Mouse (Mus musculus) lung, embryonic 15.5 days (tissue): ENCODE results near the gene Tmem39a. TPM values are rescaled to one million over a fixed set of nuclear protein-coding genes. Genes with fewer than 3 reads are reported as not detected.

Experiments used
- ATAC-seq: fragments of 200-750 bp; cut with Nextera tagmentation; 2 replicates; pipeline ENCODE4 v1.8.0; 2017; ENCODE audit warnings: moderate number of reproducible peaks, borderline replicate concordance; ENCODE audit not compliant: low FRiP score, low TSS enrichment; ENCODE audit errors: extremely low read depth
- H3K27ac ChIP-seq: fragments of 300-500 bp; sonication (generic); 2 replicates; pipeline ENCODE4 v1.5.1; 2015; ENCODE audit warnings: moderate library complexity, mild to moderate bottlenecking, inconsistent platforms
- H3K27me3 ChIP-seq: fragments of 300-500 bp; sonication (generic); 2 replicates; pipeline ENCODE4 v1.6.1; 2015; ENCODE audit warnings: inconsistent platforms
- H3K36me3 ChIP-seq: fragments of 300-500 bp; sonication (generic); 2 replicates; pipeline ENCODE4 v1.6.1; 2015; ENCODE audit warnings: inconsistent platforms
- H3K4me1 ChIP-seq: fragments of 300-500 bp; sonication (generic); 2 replicates; pipeline ENCODE4 v1.6.1; 2015; ENCODE audit warnings: inconsistent platforms
- H3K4me2 ChIP-seq: fragments of 300-500 bp; sonication (generic); 2 replicates; pipeline ENCODE4 v1.6.1; 2015; ENCODE audit warnings: inconsistent platforms, mild to moderate bottlenecking, moderate library complexity
- H3K4me3 ChIP-seq: fragments of 300-500 bp; sonication (generic); 2 replicates; pipeline ENCODE4 v1.5.1; 2015; ENCODE audit warnings: mild to moderate bottlenecking, inconsistent platforms
- H3K9ac ChIP-seq: fragments of 300-500 bp; sonication (generic); 2 replicates; pipeline ENCODE4 v1.6.1; 2015; ENCODE audit warnings: inconsistent platforms
- H3K9me3 ChIP-seq: fragments of 300-500 bp; sonication (generic); 2 replicates; pipeline ENCODE4 v1.6.1; 2016; ENCODE audit warnings: inconsistent platforms
- WGBS: fragments of 180-500 bp; shearing (Covaris S2); methylation state at CpG from one replicate; pipeline ENCODE4 v1.1.7; 2015; 5-methylcytosine and 5-hydroxymethylcytosine counted together
- polyA plus RNA-seq: library from polyadenylated mRNA; unstranded; fragments of >200 nt; fragmentation: Nextera tagmentation; extraction: Ambion mirVana; gene quantifications from 2 replicates; pipeline ENCODE4 v1.2.1, GENCODE M21; 2015

Tmem39a gene
- polyA plus RNA-seq, 1 experiment from 2014 or later: 119 TPM

DNA sequence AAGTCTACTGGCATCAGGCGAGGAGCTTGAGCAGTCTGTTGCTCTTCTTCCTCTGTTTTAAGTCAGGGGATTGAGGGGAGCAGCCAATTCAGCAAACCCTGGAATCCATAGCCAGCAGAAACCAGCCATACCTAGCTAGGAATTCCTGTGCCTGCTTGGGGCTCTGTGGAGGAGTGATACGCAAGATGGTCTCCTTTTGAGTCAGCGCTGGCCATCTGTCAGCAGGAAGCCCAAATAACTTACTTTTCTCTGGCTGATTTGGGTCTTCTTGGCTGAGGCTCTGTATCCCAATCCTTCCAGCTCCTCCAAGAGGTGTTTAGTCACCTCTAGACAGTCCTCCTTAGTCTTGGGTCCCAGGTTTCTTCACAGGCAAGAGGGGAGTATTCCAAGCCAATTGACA lies 2.5 kb upstream of the Tmem39a start:
- peaks cover 32% of the 10 kb centered on the region for H3K27me3 ChIP-seq
- no peak overlapping the region for H3K4me3 ChIP-seq
- H3K4me2 ChIP-seq: no peak overlapping the region
- 79% methylated on average over 3 of the region's 3 CpGs for WGBS
- H3K9me3 ChIP-seq: no peaks in the 10 kb centered on the region
- no peaks in the 10 kb centered on the region for H3K36me3 ChIP-seq
- no peak overlapping the region for H3K27ac ChIP-seq
- H3K4me1 ChIP-seq: no peaks in the 10 kb centered on the region
- no peak for ATAC-seq
- no peak overlapping the region for H3K9ac ChIP-seq

DNA sequence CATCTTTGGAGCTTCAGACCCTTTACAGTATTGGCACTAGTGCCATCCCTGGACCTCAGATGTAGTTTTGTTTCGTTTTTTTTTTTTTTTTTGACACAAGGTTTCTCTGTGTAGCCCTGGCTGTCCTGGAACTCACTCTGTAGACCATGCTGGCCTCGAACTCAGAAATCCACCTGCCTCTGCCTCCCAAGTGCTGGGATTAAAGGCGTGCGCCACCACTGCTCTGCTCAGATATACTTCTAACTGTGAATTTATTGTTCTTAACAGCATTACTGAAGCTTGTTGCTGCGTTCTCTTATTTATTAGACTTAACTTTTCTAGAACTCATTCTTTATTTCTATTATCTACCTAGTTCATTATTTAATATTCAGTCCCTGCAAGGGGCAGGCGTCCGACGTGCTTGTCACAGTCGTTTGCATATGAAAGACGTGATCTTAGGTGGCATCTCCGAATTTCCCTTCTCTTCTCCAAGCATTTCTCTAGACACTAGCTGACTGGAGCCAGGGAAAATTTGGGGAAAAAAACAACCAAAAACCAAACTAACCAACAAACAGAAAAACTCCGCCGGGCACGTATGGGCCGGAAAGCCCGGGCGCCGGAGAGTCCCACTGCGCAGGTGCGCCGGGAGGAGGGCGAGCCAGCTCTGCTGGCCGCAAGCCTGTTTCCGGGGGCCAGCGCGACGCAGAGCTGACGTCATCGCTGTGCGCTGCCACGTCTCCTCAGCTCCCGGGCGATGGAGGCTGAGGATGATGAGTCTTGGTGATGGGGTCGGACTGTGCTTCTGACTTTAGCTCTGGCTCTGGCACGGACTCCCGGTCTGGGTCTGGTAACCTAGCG lies 3.9 kb downstream of the Tmem39a start:
- Histone ChIP-seq H3K9me3 (no peaks in the 10 kb centered on the region), H3K27ac (peak overlapping the region; percentile 70), H3K4me2 (peak overlapping the region; percentile 66), H3K4me1 (peaks cover 14% of the 10 kb centered on the region), H3K36me3 (peaks cover 21% of the 10 kb centered on the region), H3K9ac (peak overlapping the region; percentile 92), H3K27me3 (peaks cover 11% of the 10 kb centered on the region), H3K4me3 (peak overlapping the region; percentile 88)
- 6% methylated on average over 37 of the region's 37 CpGs for whole genome bisulfite sequencing
- peak; percentile 96 for ATAC-seq

DNA sequence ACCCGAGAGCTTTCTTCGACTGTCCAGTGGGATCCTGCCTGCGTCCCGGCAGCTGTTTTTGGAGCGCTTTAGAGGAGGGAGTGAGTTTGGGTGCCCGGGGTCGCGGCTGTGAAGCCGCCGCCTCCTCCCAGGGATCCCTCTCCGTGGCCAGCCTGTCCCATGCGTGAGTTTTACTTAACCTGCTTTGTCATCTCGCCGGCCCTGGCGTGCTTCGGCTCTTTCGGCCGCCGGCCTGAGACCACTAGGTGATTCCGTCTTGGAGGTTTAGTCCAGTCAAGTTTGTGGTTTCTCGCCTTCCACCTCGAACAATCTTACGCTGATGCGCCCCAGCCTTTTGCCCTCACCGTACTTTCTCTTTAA lies 4.5 kb downstream of the Tmem39a start:
- H3K4me3 ChIP-seq: peak overlapping the region; percentile 88
- peak overlapping the region; percentile 92 for H3K9ac ChIP-seq
- H3K4me2 ChIP-seq: peak overlapping the region; percentile 66
- H3K27me3 ChIP-seq: peaks cover 11% of the 10 kb centered on the region
- WGBS: 0% methylated on average over 25 of the region's 25 CpGs
- H3K36me3 ChIP-seq: peaks cover 26% of the 10 kb centered on the region
- H3K9me3 ChIP-seq: no peaks in the 10 kb centered on the region
- peaks cover 14% of the 10 kb centered on the region for H3K4me1 ChIP-seq
- H3K27ac ChIP-seq: peak overlapping the region; percentile 70
- 0 out of 2 replicates have a peak, but pooled peaks have one; percentile 36 for ATAC-seq

DNA sequence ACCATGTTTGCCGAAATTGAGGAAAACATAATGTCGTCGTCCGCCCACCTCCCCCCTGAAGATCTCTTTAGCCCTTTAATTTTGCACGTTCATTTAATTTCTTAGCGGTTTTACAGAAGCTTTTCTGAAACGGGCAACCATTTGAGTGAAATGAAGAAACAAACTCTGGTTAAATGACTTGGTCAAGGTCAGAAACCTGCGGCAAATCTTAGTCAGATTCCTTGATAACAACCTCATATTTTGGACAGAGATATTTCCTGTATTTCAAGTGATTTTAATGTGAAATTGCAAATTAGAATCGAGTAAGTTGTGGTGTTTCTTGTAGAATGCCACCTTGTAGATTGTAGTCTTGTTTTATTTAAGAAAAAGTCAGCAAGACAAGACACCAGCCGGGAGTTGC lies 5.0 kb downstream of the Tmem39a start:
- 27% methylated on average over 10 of the region's 10 CpGs for WGBS

DNA sequence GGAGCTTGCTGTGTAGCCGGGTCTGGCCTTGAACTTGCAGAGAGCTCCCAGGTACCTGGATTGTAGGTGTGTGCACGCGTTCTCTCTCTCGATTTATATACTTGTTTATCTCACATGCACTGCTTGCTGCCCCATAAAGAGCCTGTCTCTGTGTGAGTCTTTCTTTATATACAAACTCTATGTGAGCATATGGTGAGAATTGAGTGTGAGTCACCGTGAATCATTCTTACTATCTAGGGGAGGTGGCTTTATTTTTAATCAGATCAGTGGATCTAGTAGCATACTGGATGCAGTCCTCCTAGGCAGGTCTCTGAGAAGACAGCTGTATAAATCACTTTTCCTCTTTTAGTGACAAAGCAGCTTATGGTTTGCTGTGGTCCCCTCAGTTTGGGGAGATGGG lies 9.7 kb downstream of the Tmem39a start:
- H3K4me3 ChIP-seq: no peak overlapping the region
- H3K4me1 ChIP-seq: peaks cover 14% of the 10 kb centered on the region
- no peak for ATAC-seq
- H3K9me3 ChIP-seq: no peaks in the 10 kb centered on the region
- no peak overlapping the region for H3K4me2 ChIP-seq
- WGBS: 94% methylated on average over 5 of the region's 5 CpGs
- no peaks in the 10 kb centered on the region for H3K27me3 ChIP-seq
- peaks cover 65% of the 10 kb centered on the region for H3K36me3 ChIP-seq
- H3K9ac ChIP-seq: no peak overlapping the region
- H3K27ac ChIP-seq: no peak overlapping the region

More for the DNA sequence above, 5.0 kb downstream of the Tmem39a start:
- H3K4me3 ChIP-seq: peak overlapping the region; percentile 88
- H3K9me3 ChIP-seq: no peaks in the 10 kb centered on the region
- no peak for ATAC-seq
- H3K9ac ChIP-seq: peak overlapping the region; percentile 92
- no peak overlapping the region for H3K27ac ChIP-seq
- peaks cover 14% of the 10 kb centered on the region for H3K4me1 ChIP-seq
- peaks cover 11% of the 10 kb centered on the region for H3K27me3 ChIP-seq
- H3K36me3 ChIP-seq: peaks cover 31% of the 10 kb centered on the region
- H3K4me2 ChIP-seq: peak overlapping the region; percentile 66

DNA sequence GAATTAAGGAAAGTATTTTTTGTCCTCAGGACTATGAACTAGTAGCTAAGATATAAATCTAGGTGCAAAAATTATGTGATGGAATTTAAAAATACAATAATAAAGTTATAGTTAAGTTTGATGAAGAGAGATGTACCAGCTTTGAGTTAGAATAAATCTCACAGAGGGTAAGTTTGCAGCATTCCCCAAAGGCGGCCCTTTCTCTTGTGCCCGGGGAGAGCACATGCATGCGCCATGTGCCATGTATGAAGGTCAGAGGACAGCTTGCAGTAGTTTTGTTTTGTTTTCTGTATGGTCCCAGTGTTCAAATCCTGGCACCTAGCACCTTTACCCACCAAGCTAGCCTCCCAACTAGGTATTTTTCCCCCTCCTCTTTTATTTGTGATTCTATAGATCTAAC lies 13.0 kb downstream of the Tmem39a start:
- WGBS: 97% methylated on average over 3 of the region's 3 CpGs
- Histone ChIP-seq H3K4me3 (no peak overlapping the region), H3K9me3 (no peaks in the 10 kb centered on the region), H3K4me2 (no peak overlapping the region), H3K9ac (no peak overlapping the region), H3K27me3 (no peaks in the 10 kb centered on the region), H3K4me1 (no peaks in the 10 kb centered on the region), H3K27ac (no peak overlapping the region), H3K36me3 (peaks cover 69% of the 10 kb centered on the region)
- ATAC-seq: no peak

DNA sequence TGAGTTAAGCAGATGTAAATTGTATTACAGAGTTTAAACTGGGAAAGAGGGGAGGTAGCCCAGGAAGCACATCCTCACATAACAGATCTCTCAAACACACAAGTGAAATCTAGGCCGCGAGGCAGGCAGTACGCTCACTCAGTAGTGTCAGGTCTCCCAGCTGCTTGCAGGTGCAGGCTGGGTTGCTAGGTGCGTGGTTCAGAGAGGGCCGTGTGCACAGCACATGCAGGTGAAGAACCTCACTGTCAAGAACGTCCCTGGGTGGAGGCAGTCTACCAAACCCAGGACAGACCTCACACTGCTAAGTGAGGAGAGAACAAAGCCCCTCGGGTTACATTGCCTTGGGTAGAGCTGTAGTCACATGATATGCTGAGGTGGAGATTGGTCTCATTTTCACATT lies 26.3 kb downstream of the Tmem39a start:
- ATAC-seq: no peak
- Histone ChIP-seq H3K9me3 (no peaks in the 10 kb centered on the region), H3K4me3 (no peak overlapping the region), H3K27ac (no peak overlapping the region), H3K36me3 (peaks cover 79% of the 10 kb centered on the region), H3K9ac (no peak overlapping the region), H3K4me1 (no peaks in the 10 kb centered on the region), H3K27me3 (no peaks in the 10 kb centered on the region), H3K4me2 (no peak overlapping the region)
- WGBS: 87% methylated on average over 7 of the region's 7 CpGs

DNA sequence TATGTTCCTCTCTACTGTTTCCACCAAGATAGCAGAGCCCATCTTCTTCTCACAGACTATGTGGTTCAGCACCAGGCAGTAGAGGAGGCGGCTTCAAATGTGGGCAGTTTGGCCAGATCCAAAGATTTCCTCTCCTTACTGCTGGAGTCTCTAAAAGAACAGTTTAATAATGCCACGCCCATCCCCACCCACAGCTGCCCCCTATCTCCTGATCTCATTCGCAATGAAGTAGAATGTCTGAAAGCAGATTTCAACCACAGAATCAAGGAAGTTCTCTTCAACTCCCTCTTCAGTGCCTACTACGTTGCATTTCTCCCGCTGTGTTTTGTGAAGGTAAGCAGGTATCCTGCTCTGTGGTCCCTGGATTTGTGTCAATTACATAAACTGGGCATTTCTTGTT lies 26.7 kb downstream of the Tmem39a start:
- H3K36me3 ChIP-seq: peaks cover 81% of the 10 kb centered on the region
- H3K9me3 ChIP-seq: no peaks in the 10 kb centered on the region
- no peak overlapping the region for H3K4me2 ChIP-seq
- H3K27me3 ChIP-seq: no peaks in the 10 kb centered on the region
- no peak overlapping the region for H3K4me3 ChIP-seq
- H3K27ac ChIP-seq: no peak overlapping the region
- no peak for ATAC-seq
- H3K9ac ChIP-seq: no peak overlapping the region
- no peaks in the 10 kb centered on the region for H3K4me1 ChIP-seq
- WGBS: 88% methylated on average over 5 of the region's 5 CpGs

DNA sequence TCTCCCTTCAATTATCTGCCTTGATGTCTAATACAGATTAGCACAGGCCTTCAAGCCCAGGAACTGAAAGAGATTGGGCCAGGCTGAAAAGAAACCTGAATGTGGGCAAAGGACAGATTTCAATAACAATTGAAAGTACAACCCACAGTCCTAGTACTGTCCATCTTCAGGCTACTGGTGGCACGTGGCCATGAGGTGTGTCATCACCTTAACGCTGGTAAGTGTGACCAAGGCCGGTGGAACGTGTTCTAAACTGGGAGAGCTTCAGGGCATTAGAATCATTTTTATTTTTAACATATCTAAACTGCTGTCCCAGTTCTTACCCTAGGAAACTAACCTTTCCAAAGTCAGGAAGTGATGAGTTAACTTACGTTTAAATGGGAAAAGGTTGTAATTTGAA lies 28.7 kb downstream of the Tmem39a start:
- H3K4me2 ChIP-seq: no peak overlapping the region
- peaks cover 83% of the 10 kb centered on the region for H3K36me3 ChIP-seq
- H3K9ac ChIP-seq: no peak overlapping the region
- no peak overlapping the region for H3K27ac ChIP-seq
- no peak for ATAC-seq
- 85% methylated on average over 5 of the region's 5 CpGs for WGBS
- no peaks in the 10 kb centered on the region for H3K27me3 ChIP-seq
- no peaks in the 10 kb centered on the region for H3K4me1 ChIP-seq
- no peaks in the 10 kb centered on the region for H3K9me3 ChIP-seq
- H3K4me3 ChIP-seq: no peak overlapping the region

DNA sequence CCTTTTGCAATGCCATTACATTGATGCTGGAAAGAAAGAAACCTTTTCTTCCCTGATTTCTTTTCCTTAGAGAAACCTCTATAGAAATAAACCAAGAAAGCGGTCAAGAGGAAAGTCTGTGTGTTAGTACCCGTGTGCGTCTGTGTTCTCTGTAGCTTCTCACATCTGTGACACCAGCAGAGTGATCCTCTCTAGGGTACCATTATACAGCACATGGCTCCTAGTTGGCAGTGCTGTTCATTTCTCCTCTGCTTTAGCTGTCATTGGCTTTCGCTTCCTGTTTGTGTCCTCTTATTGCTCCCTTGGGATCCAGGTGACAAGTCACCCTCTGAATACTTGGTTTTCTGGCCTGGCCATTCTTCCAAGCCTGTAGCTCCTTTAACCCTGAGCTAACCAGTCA lies 29.1 kb downstream of the Tmem39a start:
- H3K4me1 ChIP-seq: no peaks in the 10 kb centered on the region
- ATAC-seq: no peak
- no peak overlapping the region for H3K9ac ChIP-seq
- H3K4me3 ChIP-seq: no peak overlapping the region
- no peaks in the 10 kb centered on the region for H3K9me3 ChIP-seq
- no peaks in the 10 kb centered on the region for H3K27me3 ChIP-seq
- H3K4me2 ChIP-seq: no peak overlapping the region
- no peak overlapping the region for H3K27ac ChIP-seq
- 91% methylated on average over 4 of the region's 4 CpGs for WGBS
- peaks cover 84% of the 10 kb centered on the region for H3K36me3 ChIP-seq

DNA sequence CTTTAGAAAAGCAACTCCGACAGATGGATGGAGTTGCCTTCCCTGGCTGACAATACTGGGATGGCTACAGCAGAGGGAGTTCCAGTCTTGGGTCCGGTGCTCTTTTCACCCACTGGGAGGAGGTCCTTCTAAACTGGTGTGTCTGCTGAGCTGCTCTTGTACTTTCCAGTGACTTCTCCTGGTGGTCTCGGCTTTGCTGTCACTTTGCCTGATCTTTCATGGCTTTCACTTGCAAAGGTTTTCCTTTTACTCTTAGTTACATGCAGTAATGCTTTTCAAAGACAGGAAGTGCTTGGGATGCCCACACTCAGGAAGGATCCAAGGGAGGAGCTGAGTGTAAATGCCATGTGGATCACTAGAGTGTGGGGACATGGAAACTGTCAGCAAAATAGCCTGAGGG lies 33.0 kb downstream of the Tmem39a start:
- Histone ChIP-seq H3K36me3 (peaks cover 55% of the 10 kb centered on the region), H3K9me3 (no peaks in the 10 kb centered on the region), H3K9ac (no peak overlapping the region), H3K4me1 (no peaks in the 10 kb centered on the region), H3K27me3 (no peaks in the 10 kb centered on the region), H3K4me3 (no peak overlapping the region), H3K4me2 (no peak overlapping the region), H3K27ac (no peak overlapping the region)
- ATAC-seq: no peak
- 61% methylated on average over 3 of the region's 3 CpGs for WGBS

DNA sequence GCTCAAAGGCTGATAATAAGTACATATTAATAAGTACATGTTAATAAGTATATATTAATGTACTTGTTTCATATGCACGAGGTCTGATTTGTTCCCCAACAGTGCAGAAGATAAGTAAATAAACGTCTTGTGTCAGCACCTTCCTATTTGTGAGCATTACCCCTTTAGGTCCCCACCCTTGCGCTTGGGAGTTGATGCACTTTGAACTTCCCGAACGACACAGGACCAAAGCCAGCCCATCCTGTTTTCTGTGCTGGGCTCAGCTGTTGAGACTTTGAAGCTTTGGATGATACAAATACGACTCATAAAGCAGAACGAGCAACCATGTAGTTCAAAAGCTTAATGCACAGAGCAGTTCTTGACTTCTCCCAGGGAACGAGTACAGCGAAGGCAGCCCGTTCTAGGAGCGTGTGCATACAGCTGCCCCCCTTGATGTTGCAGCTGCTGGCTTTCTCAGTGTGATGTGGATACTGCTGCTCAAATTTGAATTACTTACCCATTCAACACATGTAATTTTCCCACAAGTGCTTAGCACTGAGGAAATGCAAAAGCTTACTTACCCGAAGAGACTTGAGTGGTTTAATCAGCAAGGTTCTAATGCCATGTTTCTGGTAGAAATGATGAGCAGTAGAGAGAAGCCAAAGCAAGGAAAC lies 33.7 kb downstream of the Tmem39a start:
- H3K4me2 ChIP-seq: no peak overlapping the region
- H3K27ac ChIP-seq: no peak overlapping the region
- no peaks in the 10 kb centered on the region for H3K27me3 ChIP-seq
- H3K36me3 ChIP-seq: peaks cover 49% of the 10 kb centered on the region
- 81% methylated on average over 12 of the region's 12 CpGs for WGBS
- ATAC-seq: no peak
- no peak overlapping the region for H3K4me3 ChIP-seq
- no peaks in the 10 kb centered on the region for H3K9me3 ChIP-seq
- no peaks in the 10 kb centered on the region for H3K4me1 ChIP-seq
- H3K9ac ChIP-seq: no peak overlapping the region
